Mouse (Mus musculus) heart, postnatal 0 days (tissue): ENCODE measurements around the gene Gm973.

Source experiments
- CTCF ChIP-seq: IDR thresholded peaks from 2 replicates; pipeline ENCODE4 v1.5.1; 2016; ENCODE audit warnings: antibody characterized with exemption, control low read depth, low read depth
- EP300 ChIP-seq: IDR thresholded peaks from 2 replicates; pipeline ENCODE4 v1.6.1; 2016; ENCODE audit warnings: antibody characterized with exemption, low read depth

DNA sequence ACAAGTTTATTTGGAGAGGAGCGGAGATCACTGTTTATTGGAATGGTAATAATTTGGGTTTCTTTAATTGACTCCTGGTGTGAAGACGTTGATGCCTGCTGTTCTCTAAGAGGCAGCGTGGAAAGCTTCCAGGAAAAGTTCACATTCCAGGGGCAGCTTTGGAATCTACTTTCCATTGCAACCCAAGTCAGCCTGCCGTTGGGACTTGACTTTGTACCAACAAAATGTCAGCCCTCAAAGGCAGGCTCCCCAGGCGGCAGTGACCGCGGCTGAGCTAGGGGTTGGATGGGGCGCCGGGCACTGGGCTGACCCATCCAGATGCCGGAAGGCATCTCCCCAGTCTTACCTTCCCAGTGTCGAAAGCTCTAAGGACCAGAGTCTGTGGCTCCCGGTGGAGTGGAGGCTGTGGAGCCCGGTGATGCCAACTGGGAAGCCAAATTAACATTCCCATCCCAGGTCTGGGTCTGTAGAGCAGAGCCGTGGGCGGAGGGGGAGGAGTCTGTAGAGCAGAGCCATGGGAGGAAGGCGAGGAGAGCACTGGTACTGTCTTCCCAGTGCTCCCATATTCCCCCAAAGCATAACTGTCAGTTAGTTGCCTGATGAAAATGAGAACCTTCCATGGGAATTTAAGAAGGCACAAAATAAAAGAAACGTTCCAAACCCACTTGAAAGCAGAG lies 7.5 kb upstream of the Gm973 start:
- TF ChIP-seq CTCF = no peak
- no peak for TF ChIP-seq EP300
